Mouse (Mus musculus): ENCODE measurements around the gene Thoc6. TPM values are rescaled to one million over a fixed set of nuclear protein-coding genes. Genes with fewer than 3 reads are reported as not detected.

Gene Thoc6
- polyA plus RNA-seq (2015; fragmentation: Nextera tagmentation; extraction: Ambion mirVana) = 37.0 and 38.5 TPM in 2 replicates

- H3K4me3 ChIP-seq (replicated peaks; ENCODE audit: low read length) = peak within 1 kb of the TSS; percentile 78
- no peaks in the 10 kb centered on the region for H3K9me3 ChIP-seq (replicated peaks; ENCODE audit: control insufficient read depth, low read length)
- no peaks in the 10 kb centered on the region for H3K27me3 ChIP-seq (ENCODE audit: control insufficient read depth, insufficient read depth, low read length)
- H3K36me3 ChIP-seq (ENCODE audit: control insufficient read depth, insufficient read depth, low read length) = peaks cover 8% of the 10 kb centered on the region; the same call in 1 of the 2 replicates
- under 1% methylated on average over 45 of the region's 45 CpGs for WGBS
- H3K9ac ChIP-seq (ENCODE audit: low read length) = peak within 1 kb of the TSS; percentile 81
- H3K4me1 ChIP-seq (ENCODE audit: control insufficient read depth, insufficient read depth, low read length) = peaks cover 37% of the 10 kb centered on the region
- ATAC-seq (ENCODE audit: insufficient read depth, low FRiP score) = peak; percentile 91
- peak within 1 kb of the TSS; percentile 97 for H3K4me2 ChIP-seq (ENCODE audit: low read depth, low read length)
- peak within 1 kb of the TSS; percentile 91 for H3K27ac ChIP-seq (ENCODE audit: low read length)
These were observed at the start of gene Thoc6, which contains the start of gene Hcfc1r1 for GRCm38 (mm10) chr17:23673424-23674073. Thoc6 (minus strand) TSS chr17:23673882. Hcfc1r1 (plus strand) TSS chr17:23673596.

GRCm38 (mm10) chr17:23722376-23723125, 48.9 kb upstream of the Thoc6 start, which contains the start of gene 1520401A03Rik:
1520401A03Rik (minus strand) TSS chr17:23722783.
- H3K9ac ChIP-seq (ENCODE audit: low read length) = 0 out of 2 replicates have a peak within 1 kb of the TSS, but pooled peaks have one; percentile 24
- 59% methylated on average over 7 of the region's 7 CpGs for WGBS
- peaks cover 12% of the 10 kb centered on the region for H3K4me1 ChIP-seq (ENCODE audit: control insufficient read depth, insufficient read depth, low read length)
- H3K27me3 ChIP-seq (ENCODE audit: control insufficient read depth, insufficient read depth, low read length) = no peaks in the 10 kb centered on the region
- H3K4me2 ChIP-seq (ENCODE audit: low read depth, low read length) = no peak within 1 kb of the TSS
- no peak within 1 kb of the TSS for H3K27ac ChIP-seq (ENCODE audit: low read length)
- H3K36me3 ChIP-seq (ENCODE audit: control insufficient read depth, insufficient read depth, low read length) = no peaks in the 10 kb centered on the region
- H3K4me3 ChIP-seq (replicated peaks; ENCODE audit: low read length) = no peak within 1 kb of the TSS
- no peak for ATAC-seq (ENCODE audit: insufficient read depth, low FRiP score)
- no peaks in the 10 kb centered on the region for H3K9me3 ChIP-seq (replicated peaks; ENCODE audit: control insufficient read depth, low read length)

- 78% methylated on average over 2 of the region's 2 CpGs for WGBS
- ATAC-seq (ENCODE audit: insufficient read depth, low FRiP score) = no peak
- no peaks in the 10 kb centered on the region for H3K27me3 ChIP-seq (ENCODE audit: control insufficient read depth, insufficient read depth, low read length)
These were observed 48.2 kb upstream of the Thoc6 start for GRCm38 (mm10) chr17:23721886-23722285.

GRCm38 (mm10) chr17:23719455-23719854, 45.8 kb upstream of the Thoc6 start:
- Histone ChIP-seq H3K36me3 (ENCODE audit: control insufficient read depth, insufficient read depth, low read length) (no peaks in the 10 kb centered on the region), H3K27me3 (ENCODE audit: control insufficient read depth, insufficient read depth, low read length) (no peaks in the 10 kb centered on the region), H3K9ac (ENCODE audit: low read length) (no peak overlapping the region), H3K4me2 (ENCODE audit: low read depth, low read length) (no peak overlapping the region), H3K27ac (ENCODE audit: low read length) (no peak overlapping the region), H3K9me3 (replicated peaks; ENCODE audit: control insufficient read depth, low read length) (no peaks in the 10 kb centered on the region), H3K4me3 (replicated peaks; ENCODE audit: low read length) (no peak overlapping the region), H3K4me1 (ENCODE audit: control insufficient read depth, insufficient read depth, low read length) (no peaks in the 10 kb centered on the region)
- 30% methylated on average over 1 of the region's 1 CpGs for WGBS
- peak; percentile 5; the same call in 1 of the 2 replicates for ATAC-seq (ENCODE audit: insufficient read depth, low FRiP score)

More at GRCm38 (mm10) chr17:23721886-23722285, 48.2 kb upstream of the Thoc6 start:
- H3K4me2 ChIP-seq (ENCODE audit: low read depth, low read length) = no peak overlapping the region
- H3K4me3 ChIP-seq (replicated peaks; ENCODE audit: low read length) = no peak overlapping the region
- peaks cover 7% of the 10 kb centered on the region for H3K4me1 ChIP-seq (ENCODE audit: control insufficient read depth, insufficient read depth, low read length)
- no peak overlapping the region for H3K27ac ChIP-seq (ENCODE audit: low read length)
- H3K9me3 ChIP-seq (replicated peaks; ENCODE audit: control insufficient read depth, low read length) = no peaks in the 10 kb centered on the region
- no peaks in the 10 kb centered on the region for H3K36me3 ChIP-seq (ENCODE audit: control insufficient read depth, insufficient read depth, low read length)
- H3K9ac ChIP-seq (ENCODE audit: low read length) = no peak overlapping the region

GRCm38 (mm10) chr17:23717003-23717402, 43.3 kb upstream of the Thoc6 start:
- Histone ChIP-seq H3K9ac (ENCODE audit: low read length) (no peak overlapping the region), H3K9me3 (replicated peaks; ENCODE audit: control insufficient read depth, low read length) (no peaks in the 10 kb centered on the region), H3K4me2 (ENCODE audit: low read depth, low read length) (no peak overlapping the region), H3K4me3 (replicated peaks; ENCODE audit: low read length) (no peak overlapping the region), H3K27ac (ENCODE audit: low read length) (no peak overlapping the region), H3K27me3 (ENCODE audit: control insufficient read depth, insufficient read depth, low read length) (no peaks in the 10 kb centered on the region), H3K36me3 (ENCODE audit: control insufficient read depth, insufficient read depth, low read length) (no peaks in the 10 kb centered on the region), H3K4me1 (ENCODE audit: control insufficient read depth, insufficient read depth, low read length) (no peaks in the 10 kb centered on the region)
- 64% methylated on average over 2 of the region's 2 CpGs for WGBS
- ATAC-seq (ENCODE audit: insufficient read depth, low FRiP score) = no peak

GRCm38 (mm10) chr17:23706212-23706611, 32.5 kb upstream of the Thoc6 start:
- 4% methylated on average over 3 of the region's 3 CpGs for WGBS
- peak; percentile 49; the same call in 1 of the 2 replicates for ATAC-seq (ENCODE audit: insufficient read depth, low FRiP score)
- H3K9ac ChIP-seq (ENCODE audit: low read length) = no peak overlapping the region; the same call in 1 of the 2 replicates
- peaks cover under 1% of the 10 kb centered on the region; the same call in 1 of the 2 replicates for H3K27me3 ChIP-seq (ENCODE audit: control insufficient read depth, insufficient read depth, low read length)
- H3K9me3 ChIP-seq (replicated peaks; ENCODE audit: control insufficient read depth, low read length) = no peaks in the 10 kb centered on the region
- no peak overlapping the region for H3K27ac ChIP-seq (ENCODE audit: low read length)
- H3K4me2 ChIP-seq (ENCODE audit: low read depth, low read length) = no peak overlapping the region
- H3K4me1 ChIP-seq (ENCODE audit: control insufficient read depth, insufficient read depth, low read length) = no peaks in the 10 kb centered on the region
- no peak overlapping the region for H3K4me3 ChIP-seq (replicated peaks; ENCODE audit: low read length)
- no peaks in the 10 kb centered on the region for H3K36me3 ChIP-seq (ENCODE audit: control insufficient read depth, insufficient read depth, low read length)

DNA sequence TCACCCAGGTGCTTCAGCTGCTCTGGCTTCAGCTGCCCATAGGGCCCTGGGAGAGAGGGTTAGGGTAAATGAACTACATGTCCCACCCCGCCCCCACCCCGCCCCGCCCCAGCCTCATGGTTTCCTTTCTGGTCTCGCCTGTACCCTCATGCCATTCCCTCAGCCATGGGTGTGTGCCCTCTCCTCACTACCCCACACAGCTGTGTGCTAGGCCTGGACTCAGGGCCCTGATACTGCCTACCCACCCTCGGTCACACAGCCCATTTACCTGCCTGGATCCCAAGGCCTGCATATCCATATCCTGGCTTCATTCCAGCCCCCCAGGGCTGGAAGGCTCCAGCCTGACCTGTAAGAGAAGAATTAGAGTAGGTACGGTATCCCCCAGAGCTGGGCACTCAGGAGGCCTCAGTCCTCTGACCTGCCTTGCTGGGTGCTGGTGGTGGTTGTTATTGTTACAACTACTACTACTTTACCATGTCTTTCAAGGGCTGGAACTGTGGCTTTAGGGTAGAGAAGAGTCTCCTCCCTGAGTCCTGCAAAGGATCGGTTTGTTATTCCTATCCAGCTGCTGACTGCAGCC, 31.9 kb upstream of the Thoc6 start:
- Histone ChIP-seq H3K4me3 (replicated peaks; ENCODE audit: low read length) (no peak overlapping the region), H3K9ac (ENCODE audit: low read length) (no peak overlapping the region), H3K9me3 (replicated peaks; ENCODE audit: control insufficient read depth, low read length) (no peaks in the 10 kb centered on the region), H3K4me1 (ENCODE audit: control insufficient read depth, insufficient read depth, low read length) (no peaks in the 10 kb centered on the region), H3K27me3 (ENCODE audit: control insufficient read depth, insufficient read depth, low read length) (peaks cover 6% of the 10 kb centered on the region; the same call in 1 of the 2 replicates), H3K4me2 (ENCODE audit: low read depth, low read length) (no peak overlapping the region), H3K36me3 (ENCODE audit: control insufficient read depth, insufficient read depth, low read length) (no peaks in the 10 kb centered on the region), H3K27ac (ENCODE audit: low read length) (no peak overlapping the region)
- ATAC-seq (ENCODE audit: insufficient read depth, low FRiP score) = no peak
- WGBS = 70% methylated on average over 7 of the region's 7 CpGs

- 45% methylated on average over 7 of the region's 7 CpGs for WGBS
- Histone ChIP-seq H3K36me3 (ENCODE audit: control insufficient read depth, insufficient read depth, low read length) (no peaks in the 10 kb centered on the region), H3K27me3 (ENCODE audit: control insufficient read depth, insufficient read depth, low read length) (peaks cover 7% of the 10 kb centered on the region; the same call in 1 of the 2 replicates), H3K27ac (ENCODE audit: low read length) (no peak overlapping the region), H3K9ac (ENCODE audit: low read length) (no peak overlapping the region), H3K4me1 (ENCODE audit: control insufficient read depth, insufficient read depth, low read length) (0 out of 2 replicates have a peak, but pooled peaks cover 3% of the 10 kb centered on the region), H3K4me3 (replicated peaks; ENCODE audit: low read length) (no peak overlapping the region), H3K9me3 (replicated peaks; ENCODE audit: control insufficient read depth, low read length) (no peaks in the 10 kb centered on the region), H3K4me2 (ENCODE audit: low read depth, low read length) (no peak overlapping the region)
- no peak for ATAC-seq (ENCODE audit: insufficient read depth, low FRiP score)
These were observed 31.1 kb upstream of the Thoc6 start for GRCm38 (mm10) chr17:23704741-23705140.

Measured in stomach, embryonic 16.5 days (tissue).